Mouse (Mus musculus) kidney, adult 2 months (tissue): ENCODE data around the gene Cptp.

Experiments used
- CTCF ChIP-seq: fragments of 200-500 bp; conservative IDR thresholded peaks from 2 replicates; pipeline ENCODE4 v1.5.1; 2011; ENCODE audit warnings: low read depth, mild to moderate bottlenecking, control low read depth, low read length, moderate library complexity, mixed read lengths; ENCODE audit not compliant: insufficient read depth, insufficient read length
- POLR2A ChIP-seq: fragments of 200-500 bp; IDR thresholded peaks from one replicate; pipeline ENCODE4 v1.6.1; 2011; ENCODE audit warnings: low read depth, low read length, control low read depth

DNA sequence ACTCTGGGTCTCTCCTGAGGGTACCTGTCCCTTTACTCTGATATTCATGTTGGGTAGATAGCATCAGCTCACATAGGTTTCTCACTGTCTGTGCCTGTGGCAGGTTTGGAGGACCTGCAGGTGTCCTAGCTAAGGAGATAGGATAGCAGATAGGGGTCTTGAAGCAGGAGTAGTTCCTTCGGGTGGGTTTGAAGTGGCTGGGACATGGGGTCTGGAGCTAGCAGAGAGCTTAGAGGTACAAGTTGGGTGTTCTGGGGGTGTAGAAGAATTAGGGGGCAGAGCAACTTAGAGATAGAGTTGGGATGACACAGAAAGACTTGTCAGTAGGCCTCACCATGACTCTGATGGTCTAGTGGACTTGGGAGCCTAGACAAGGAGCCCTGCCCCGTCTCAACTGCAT, 19.8 kb downstream of the Cptp start:
- no peak for TF ChIP-seq POLR2A
- TF ChIP-seq CTCF, result no peak
